Mouse (Mus musculus): ENCODE measurements around the gene Spata2l. TPM values are rescaled to one million over a fixed set of nuclear protein-coding genes. Genes with fewer than 3 reads are reported as not detected.

The Spata2l gene
- polyA plus RNA-seq, 1 experiment from 2014 or later: 4.2 TPM

DNA sequence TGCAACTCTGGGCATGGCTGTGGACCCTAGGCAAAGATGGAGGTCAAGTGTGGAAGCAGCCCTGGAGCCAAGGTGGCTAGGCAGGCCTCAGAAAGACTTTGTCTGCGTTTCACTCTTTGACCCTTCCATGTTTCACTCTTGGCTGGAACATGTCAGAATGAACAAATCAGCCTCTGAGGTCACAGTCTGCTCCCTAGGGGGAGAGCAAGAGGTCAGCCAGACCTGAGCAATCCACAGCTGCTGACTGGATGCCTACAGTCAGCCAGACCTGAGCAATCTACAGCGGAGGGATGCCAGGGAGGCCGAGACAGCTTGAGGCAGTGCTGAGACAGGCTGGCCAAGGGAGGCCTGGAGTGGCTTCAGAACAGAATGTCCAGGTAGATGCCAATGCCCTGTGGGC, 54.6 kb downstream of the Spata2l start:
- no peak for TF ChIP-seq CTCF (IDR thresholded peaks at IDR 0.05; ENCODE audit: low read depth)
- TF ChIP-seq EP300 (IDR thresholded peaks at IDR 0.05; ENCODE audit: low read depth): no peak
- no peaks in the 10 kb centered on the region for H3K27me3 ChIP-seq (ENCODE audit: insufficient read depth, low read length)
- H3K4me2 ChIP-seq (ENCODE audit: low read depth, low read length): no peak overlapping the region
- H3K27ac ChIP-seq (ENCODE audit: low read depth): peak overlapping the region; percentile 77
- peaks cover 6% of the 10 kb centered on the region; the same call in 1 of the 2 replicates for H3K9me3 ChIP-seq (ENCODE audit: low read length)
- peak; percentile 57 for DNase-seq
- H3K36me3 ChIP-seq (replicated peaks; ENCODE audit: insufficient read depth, low read length): no peaks in the 10 kb centered on the region
- 0 out of 2 replicates have a peak, but pooled peaks cover 3% of the 10 kb centered on the region for H3K4me1 ChIP-seq (ENCODE audit: insufficient read depth)
- ATAC-seq: peak; percentile 95
- 58% methylated on average over 3 of the region's 3 CpGs for WGBS (ENCODE audit: insufficient replicate concordance)
- no peak overlapping the region for H3K9ac ChIP-seq (replicated peaks)
- H3K4me3 ChIP-seq (ENCODE audit: low read depth, low read length): no peak overlapping the region

Other genes with a start within 250 kb of the Spata2l start
- gene Ankrd11, start 194.0 kb downstream of the Spata2l start, polyA plus RNA-seq (2015; fragmentation: Nextera tagmentation; extraction: Ambion mirVana): 21.2 and 21.9 TPM in 2 replicates
- gene Spg7, start 173.3 kb downstream of the Spata2l start, polyA plus RNA-seq (2015; fragmentation: Nextera tagmentation; extraction: Ambion mirVana): 16.9 and 18.3 TPM in 2 replicates
- 811 and 871 TPM in 2 replicates for gene Rpl13, start 133.9 kb downstream of the Spata2l start, polyA plus RNA-seq (2015; fragmentation: Nextera tagmentation; extraction: Ambion mirVana)
- 0.06 TPM in 2 replicates for gene Cpne7, start 118.9 kb downstream of the Spata2l start, polyA plus RNA-seq (2015; fragmentation: Nextera tagmentation; extraction: Ambion mirVana)
- gene Sult5a1, start 77.9 kb downstream of the Spata2l start, polyA plus RNA-seq (2015; fragmentation: Nextera tagmentation; extraction: Ambion mirVana): 2.4 and 4.0 TPM in 2 replicates
- gene Dpep1, start 50.0 kb downstream of the Spata2l start, polyA plus RNA-seq (2015; fragmentation: Nextera tagmentation; extraction: Ambion mirVana): 0.99 and 1.2 TPM in 2 replicates
- 57.5 and 60.0 TPM in 2 replicates for gene Chmp1a, start 23.5 kb downstream of the Spata2l start, polyA plus RNA-seq (2015; fragmentation: Nextera tagmentation; extraction: Ambion mirVana)
- 0.32 and 0.66 TPM in 2 replicates for gene Spata33, start 23.4 kb downstream of the Spata2l start, polyA plus RNA-seq (2015; fragmentation: Nextera tagmentation; extraction: Ambion mirVana)
- 8.7 TPM in 2 replicates for gene Cdk10, start 11.4 kb downstream of the Spata2l start, polyA plus RNA-seq (2015; fragmentation: Nextera tagmentation; extraction: Ambion mirVana)
- 4.9 and 5.5 TPM in 2 replicates for gene Zfp276, start 18.0 kb upstream of the Spata2l start, polyA plus RNA-seq (2015; fragmentation: Nextera tagmentation; extraction: Ambion mirVana)
- 3.9 and 4.5 TPM in 2 replicates for gene Vps9d1, start 18.1 kb upstream of the Spata2l start, polyA plus RNA-seq (2015; fragmentation: Nextera tagmentation; extraction: Ambion mirVana)
- 6.3 TPM in 2 replicates for gene Fanca, start 82.3 kb upstream of the Spata2l start, polyA plus RNA-seq (2015; fragmentation: Nextera tagmentation; extraction: Ambion mirVana)
- gene Spire2, start 96.5 kb upstream of the Spata2l start, polyA plus RNA-seq (2015; fragmentation: Nextera tagmentation; extraction: Ambion mirVana): 0.80 and 1.1 TPM in 2 replicates
- gene Tcf25, start 137.5 kb upstream of the Spata2l start, polyA plus RNA-seq (2015; fragmentation: Nextera tagmentation; extraction: Ambion mirVana): 54.1 and 54.9 TPM in 2 replicates
- not detected in 2 replicates for gene Mc1r, start 170.9 kb upstream of the Spata2l start, polyA plus RNA-seq (2015; fragmentation: Nextera tagmentation; extraction: Ambion mirVana)
- 0.20 and 0.24 TPM in 2 replicates for gene Tubb3, start 175.2 kb upstream of the Spata2l start, polyA plus RNA-seq (2015; fragmentation: Nextera tagmentation; extraction: Ambion mirVana)
- gene Def8, start 187.3 kb upstream of the Spata2l start, polyA plus RNA-seq (2015; fragmentation: Nextera tagmentation; extraction: Ambion mirVana): 10.1 and 11.6 TPM in 2 replicates
- gene Afg3l1, start 241.7 kb upstream of the Spata2l start, polyA plus RNA-seq (2015; fragmentation: Nextera tagmentation; extraction: Ambion mirVana): 22.0 and 24.3 TPM in 2 replicates